Mouse (Mus musculus): Measurements from ENCODE around the gene Rab43. TPM values are rescaled to one million over a fixed set of nuclear protein-coding genes. Genes with fewer than 3 reads are reported as not detected.

Gene Rab43
- polyA plus RNA-seq, 1 experiment from 2014 or later = 9.3 TPM

- ATAC-seq (ENCODE audit: low FRiP score) = no peak
- H3K9me3 ChIP-seq = no peaks in the 10 kb centered on the region
- H3K4me3 ChIP-seq = no peak overlapping the region
- no peak overlapping the region for H3K4me2 ChIP-seq
- no peak overlapping the region for H3K9ac ChIP-seq
- 84% methylated on average over 4 of the region's 4 CpGs for WGBS
- H3K36me3 ChIP-seq = peaks cover 9% of the 10 kb centered on the region
- H3K27ac ChIP-seq = no peak overlapping the region
- peaks cover 24% of the 10 kb centered on the region for H3K4me1 ChIP-seq (replicated peaks)
- 0 out of 2 replicates have a peak, but pooled peaks cover 4% of the 10 kb centered on the region for H3K27me3 ChIP-seq
Measured at GRCm38 (mm10) chr6:87807735-87808440, 4.1 kb downstream of the Rab43 start.

GRCm38 (mm10) chr6:87806857-87807256 lies 5.1 kb downstream of the Rab43 start:
- 0 out of 2 replicates have a peak, but pooled peaks cover 4% of the 10 kb centered on the region for H3K27me3 ChIP-seq
- H3K27ac ChIP-seq = no peak overlapping the region
- H3K4me2 ChIP-seq = no peak overlapping the region
- 58% methylated on average over 2 of the region's 2 CpGs for WGBS
- no peak for ATAC-seq (ENCODE audit: low FRiP score)
- peaks cover 12% of the 10 kb centered on the region for H3K36me3 ChIP-seq
- no peak overlapping the region for H3K9ac ChIP-seq
- H3K4me3 ChIP-seq = no peak overlapping the region
- H3K4me1 ChIP-seq (replicated peaks) = peaks cover 19% of the 10 kb centered on the region
- no peaks in the 10 kb centered on the region for H3K9me3 ChIP-seq

GRCm38 (mm10) chr6:87806028-87806427 lies 5.9 kb downstream of the Rab43 start:
- ATAC-seq (ENCODE audit: low FRiP score) = no peak
- WGBS = 98% methylated on average over 2 of the region's 2 CpGs

GRCm38 (mm10) chr6:87805448-87805847 lies 6.5 kb downstream of the Rab43 start:
- Histone ChIP-seq H3K9ac (no peak overlapping the region), H3K4me1 (replicated peaks) (peaks cover 10% of the 10 kb centered on the region), H3K9me3 (no peaks in the 10 kb centered on the region), H3K4me3 (no peak overlapping the region), H3K27ac (no peak overlapping the region), H3K36me3 (peaks cover 12% of the 10 kb centered on the region), H3K27me3 (0 out of 2 replicates have a peak, but pooled peaks cover 4% of the 10 kb centered on the region), H3K4me2 (no peak overlapping the region)
- 90% methylated on average over 7 of the region's 7 CpGs for WGBS
- no peak for ATAC-seq (ENCODE audit: low FRiP score)

More at GRCm38 (mm10) chr6:87806028-87806427, 5.9 kb downstream of the Rab43 start:
- Histone ChIP-seq H3K4me2 (no peak overlapping the region), H3K9ac (no peak overlapping the region), H3K4me3 (no peak overlapping the region), H3K27ac (no peak overlapping the region), H3K27me3 (0 out of 2 replicates have a peak, but pooled peaks cover 4% of the 10 kb centered on the region), H3K9me3 (no peaks in the 10 kb centered on the region), H3K4me1 (replicated peaks) (peaks cover 16% of the 10 kb centered on the region), H3K36me3 (peaks cover 12% of the 10 kb centered on the region)

GRCm38 (mm10) chr6:87804886-87805285 lies 7.1 kb downstream of the Rab43 start:
- peaks cover 4% of the 10 kb centered on the region for H3K4me1 ChIP-seq (replicated peaks)
- ATAC-seq (ENCODE audit: low FRiP score) = no peak
- WGBS = 93% methylated on average over 7 of the region's 7 CpGs
- no peak overlapping the region for H3K9ac ChIP-seq
- no peaks in the 10 kb centered on the region for H3K9me3 ChIP-seq
- H3K4me3 ChIP-seq = no peak overlapping the region
- H3K27ac ChIP-seq = no peak overlapping the region
- 0 out of 2 replicates have a peak, but pooled peaks cover 4% of the 10 kb centered on the region for H3K27me3 ChIP-seq
- H3K36me3 ChIP-seq = peaks cover 12% of the 10 kb centered on the region
- no peak overlapping the region for H3K4me2 ChIP-seq

GRCm38 (mm10) chr6:87804036-87804435 lies 7.9 kb downstream of the Rab43 start:
- Histone ChIP-seq H3K27ac (no peak overlapping the region), H3K9ac (no peak overlapping the region), H3K4me1 (replicated peaks) (no peaks in the 10 kb centered on the region), H3K27me3 (no peaks in the 10 kb centered on the region), H3K36me3 (peaks cover 12% of the 10 kb centered on the region), H3K4me3 (no peak overlapping the region), H3K9me3 (no peaks in the 10 kb centered on the region), H3K4me2 (no peak overlapping the region)
- ATAC-seq (ENCODE audit: low FRiP score) = no peak
- WGBS = 92% methylated on average over 1 of the region's 1 CpGs

- H3K4me2 ChIP-seq = no peak overlapping the region
- 91% methylated on average over 7 of the region's 7 CpGs for WGBS
- peaks cover 12% of the 10 kb centered on the region for H3K36me3 ChIP-seq
- H3K9ac ChIP-seq = no peak overlapping the region
- no peak overlapping the region for H3K4me3 ChIP-seq
- H3K9me3 ChIP-seq = no peaks in the 10 kb centered on the region
- ATAC-seq (ENCODE audit: low FRiP score) = no peak
- no peaks in the 10 kb centered on the region for H3K27me3 ChIP-seq
- H3K4me1 ChIP-seq (replicated peaks) = no peaks in the 10 kb centered on the region
- no peak overlapping the region for H3K27ac ChIP-seq
Measured at GRCm38 (mm10) chr6:87802462-87802861, 9.5 kb downstream of the Rab43 start.

GRCm38 (mm10) chr6:87799576-87799975 lies 12.4 kb downstream of the Rab43 start:
- Histone ChIP-seq H3K27me3 (no peaks in the 10 kb centered on the region), H3K4me1 (replicated peaks) (no peaks in the 10 kb centered on the region), H3K4me3 (no peak overlapping the region), H3K4me2 (no peak overlapping the region), H3K36me3 (peaks cover 9% of the 10 kb centered on the region), H3K27ac (no peak overlapping the region), H3K9ac (no peak overlapping the region), H3K9me3 (no peaks in the 10 kb centered on the region)
- ATAC-seq (ENCODE audit: low FRiP score) = no peak
- 93% methylated on average over 6 of the region's 6 CpGs for WGBS

GRCm38 (mm10) chr6:87797321-87797720 lies 14.6 kb downstream of the Rab43 start:
- WGBS = 73% methylated on average over 2 of the region's 2 CpGs
- H3K36me3 ChIP-seq = peaks cover 20% of the 10 kb centered on the region

GRCm38 (mm10) chr6:87796251-87796880 lies 15.6 kb downstream of the Rab43 start:
- Histone ChIP-seq H3K9me3 (no peaks in the 10 kb centered on the region), H3K27ac (no peak overlapping the region), H3K9ac (no peak overlapping the region), H3K27me3 (no peaks in the 10 kb centered on the region), H3K4me2 (no peak overlapping the region), H3K36me3 (peaks cover 27% of the 10 kb centered on the region), H3K4me3 (no peak overlapping the region), H3K4me1 (replicated peaks) (no peaks in the 10 kb centered on the region)
- no peak for ATAC-seq (ENCODE audit: low FRiP score)
- WGBS = 89% methylated on average over 6 of the region's 6 CpGs

More at GRCm38 (mm10) chr6:87797321-87797720, 14.6 kb downstream of the Rab43 start:
- Histone ChIP-seq H3K9me3 (no peaks in the 10 kb centered on the region), H3K27ac (no peak overlapping the region), H3K4me1 (replicated peaks) (no peaks in the 10 kb centered on the region), H3K4me3 (no peak overlapping the region), H3K9ac (no peak overlapping the region), H3K4me2 (no peak overlapping the region), H3K27me3 (no peaks in the 10 kb centered on the region)
- no peak for ATAC-seq (ENCODE audit: low FRiP score)

- H3K9me3 ChIP-seq = no peaks in the 10 kb centered on the region
- 55% methylated on average over 6 of the region's 6 CpGs for WGBS
- no peak overlapping the region for H3K27ac ChIP-seq
- H3K4me3 ChIP-seq = no peak overlapping the region
- no peak for ATAC-seq (ENCODE audit: low FRiP score)
- no peaks in the 10 kb centered on the region for H3K4me1 ChIP-seq (replicated peaks)
- no peak overlapping the region for H3K4me2 ChIP-seq
- no peaks in the 10 kb centered on the region for H3K27me3 ChIP-seq
- H3K9ac ChIP-seq = no peak overlapping the region
- peaks cover 35% of the 10 kb centered on the region for H3K36me3 ChIP-seq
Measured at GRCm38 (mm10) chr6:87795385-87796150, 16.4 kb downstream of the Rab43 start.

GRCm38 (mm10) chr6:87793821-87794510 lies 18.0 kb downstream of the Rab43 start:
- no peak overlapping the region for H3K4me3 ChIP-seq
- WGBS = 94% methylated on average over 10 of the region's 10 CpGs
- H3K4me2 ChIP-seq = no peak overlapping the region
- peaks cover 9% of the 10 kb centered on the region for H3K4me1 ChIP-seq (replicated peaks)
- peaks cover 36% of the 10 kb centered on the region for H3K36me3 ChIP-seq
- no peak for ATAC-seq (ENCODE audit: low FRiP score)
- H3K27ac ChIP-seq = no peak overlapping the region
- H3K9me3 ChIP-seq = no peaks in the 10 kb centered on the region
- H3K27me3 ChIP-seq = no peaks in the 10 kb centered on the region
- no peak overlapping the region for H3K9ac ChIP-seq
